Mouse (Mus musculus) kidney, embryonic 14.5 days (tissue): ENCODE data around the gene Pmm1. TPM values are rescaled to one million over a fixed set of nuclear protein-coding genes. Genes with fewer than 3 reads are reported as not detected.
"Not testable (repeated sequence)": the region's sequence is repeated elsewhere in the genome, so short reads cannot be mapped to it uniquely, and the experiment has no call there.

Source experiments
- ATAC-seq: fragments of 200-750 bp; cut with Nextera tagmentation; 2 replicates; pipeline ENCODE4 v1.8.0; 2017; ENCODE audit warnings: moderate number of reproducible peaks, mild to moderate bottlenecking, moderate TSS enrichment, moderate library complexity; ENCODE audit not compliant: low FRiP score, low TSS enrichment
- H3K27ac ChIP-seq: fragments of 300-500 bp; sonication (generic); 2 replicates; pipeline ENCODE4 v1.5.1; 2014; ENCODE audit warnings: low read depth, mild to moderate bottlenecking, low read length, moderate library complexity, mixed read lengths
- H3K27me3 ChIP-seq: fragments of 300-500 bp; sonication (generic); 2 replicates; pipeline ENCODE4 v1.6.1; 2014; ENCODE audit warnings: mild to moderate bottlenecking, low read length; ENCODE audit not compliant: control insufficient read depth, insufficient read depth
- H3K36me3 ChIP-seq: fragments of 300-500 bp; sonication (generic); 2 replicates; pipeline ENCODE4 v1.6.1; 2014; ENCODE audit warnings: low read length, mixed read lengths; ENCODE audit not compliant: control insufficient read depth, insufficient read depth
- H3K4me1 ChIP-seq: fragments of 300-500 bp; sonication (generic); 2 replicates; pipeline ENCODE4 v1.6.1; 2014; ENCODE audit warnings: low read length, mixed read lengths; ENCODE audit not compliant: control insufficient read depth, insufficient read depth
- H3K4me2 ChIP-seq: fragments of 300-500 bp; sonication (generic); replicated peaks from 2 replicates; pipeline ENCODE4 v1.6.1; 2014; ENCODE audit warnings: low read depth, mild to moderate bottlenecking, low read length
- H3K4me3 ChIP-seq: fragments of 300-500 bp; sonication (generic); 2 replicates; pipeline ENCODE4 v1.5.1; 2014; ENCODE audit warnings: mild to moderate bottlenecking, low read length
- H3K9ac ChIP-seq: fragments of 300-500 bp; sonication (generic); 2 replicates; pipeline ENCODE4 v1.6.1; 2014; ENCODE audit warnings: low read depth, mild to moderate bottlenecking, low read length, moderate library complexity
- H3K9me3 ChIP-seq: fragments of 300-500 bp; sonication (generic); 2 replicates; pipeline ENCODE4 v1.6.1; 2016; ENCODE audit warnings: low read length; ENCODE audit not compliant: control insufficient read depth
- WGBS: fragments of 180-500 bp; shearing (Covaris S2); extraction: QIAGEN DNeasy Blood & Tissue Kit; methylation state at CpG from one replicate; pipeline ENCODE4 v1.1.7; 2014; 5-methylcytosine and 5-hydroxymethylcytosine counted together
- polyA plus RNA-seq: library from polyadenylated mRNA; unstranded; fragments of >200 nt; fragmentation: Nextera tagmentation; extraction: Ambion mirVana; gene quantifications from 2 replicates; pipeline ENCODE4 v1.2.1, GENCODE M21; 2014

Pmm1 gene
- polyA plus RNA-seq, 1 experiment from 2014 or later = 28.3 TPM

- 95% methylated on average over 23 of the region's 23 CpGs for WGBS
- no peak for ATAC-seq
- H3K9ac ChIP-seq = no peak within 1 kb of the TSS
- H3K36me3 ChIP-seq = no peaks in the 10 kb centered on the region
- H3K4me2 ChIP-seq = no peak within 1 kb of the TSS
- H3K4me1 ChIP-seq = no peaks in the 10 kb centered on the region
- no peak within 1 kb of the TSS for H3K4me3 ChIP-seq
- H3K9me3 ChIP-seq = no peaks in the 10 kb centered on the region
- no peak within 1 kb of the TSS for H3K27ac ChIP-seq
- no peaks in the 10 kb centered on the region for H3K27me3 ChIP-seq
These were observed 19.6 kb upstream of the Pmm1 start, which contains the start of gene 1700029P11Rik for GRCm38 (mm10) chr15:81980321-81980720. TSS of gene 1700029P11Rik (plus strand) at chr15:81980540.

- not testable (repeated sequence) for H3K4me3 ChIP-seq, ATAC-seq, H3K9ac ChIP-seq, H3K4me2 ChIP-seq, H3K27me3 ChIP-seq, H3K4me1 ChIP-seq, H3K9me3 ChIP-seq, H3K27ac ChIP-seq, H3K36me3 ChIP-seq
- 95% methylated on average over 8 of the region's 8 CpGs for WGBS
These were observed 14.4 kb upstream of the Pmm1 start for GRCm38 (mm10) chr15:81975156-81975555.

DNA sequence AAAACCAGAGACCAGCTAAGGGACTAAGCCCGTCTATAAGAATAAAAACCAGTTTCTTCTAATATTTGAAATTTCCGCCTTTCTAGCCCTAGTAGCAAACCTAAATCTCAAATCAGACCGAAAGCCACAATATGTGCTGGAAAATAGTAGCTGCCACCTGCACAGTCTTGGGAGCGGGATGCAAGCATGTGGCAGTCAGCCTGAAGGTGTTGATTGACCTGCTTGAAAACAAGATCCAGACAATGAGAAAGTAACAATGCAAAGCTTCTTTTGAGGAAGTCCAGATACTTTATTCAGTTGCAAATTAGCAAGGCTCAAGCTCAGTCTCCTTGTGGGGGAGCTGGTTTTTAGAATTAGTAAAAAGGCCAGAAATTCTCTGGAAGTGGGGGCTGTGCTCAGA lies 9.8 kb upstream of the Pmm1 start:
- H3K4me2 ChIP-seq, H3K4me3 ChIP-seq, H3K9me3 ChIP-seq, H3K27ac ChIP-seq, H3K9ac ChIP-seq, H3K27me3 ChIP-seq, H3K4me1 ChIP-seq, ATAC-seq, H3K36me3 ChIP-seq: not testable (repeated sequence)
- 92% methylated on average over 4 of the region's 4 CpGs for WGBS

GRCm38 (mm10) chr15:81969635-81970034 lies 8.9 kb upstream of the Pmm1 start:
- WGBS = 75% methylated on average over 6 of the region's 6 CpGs
- not testable (repeated sequence) for H3K4me2 ChIP-seq, H3K4me1 ChIP-seq, H3K27ac ChIP-seq, H3K9me3 ChIP-seq, H3K4me3 ChIP-seq, ATAC-seq, H3K27me3 ChIP-seq, H3K9ac ChIP-seq, H3K36me3 ChIP-seq

DNA sequence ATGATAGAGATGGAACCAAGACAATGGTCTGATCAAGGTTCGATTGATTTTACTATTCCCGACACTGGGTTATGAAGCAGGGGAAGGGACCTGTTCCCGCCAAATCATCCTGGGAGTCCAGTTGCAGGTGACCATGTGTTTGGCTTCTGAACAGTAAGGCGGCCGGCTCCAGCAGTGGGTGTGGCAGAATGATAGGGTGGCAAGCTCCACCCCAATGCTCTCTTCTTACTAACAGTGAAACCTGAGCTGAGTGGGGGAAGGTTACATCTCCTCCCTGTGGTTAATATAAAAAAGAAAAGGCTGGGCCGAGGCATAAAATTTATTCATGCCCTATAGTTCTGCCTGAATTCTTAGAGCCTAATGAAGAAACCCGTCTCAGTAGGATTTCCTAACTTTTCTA lies 8.4 kb upstream of the Pmm1 start:
- ATAC-seq = no peak
- Histone ChIP-seq H3K4me3 (no peak overlapping the region), H3K9me3 (peaks cover 8% of the 10 kb centered on the region), H3K4me1 (no peaks in the 10 kb centered on the region), H3K27ac (no peak overlapping the region), H3K9ac (no peak overlapping the region), H3K27me3 (no peaks in the 10 kb centered on the region), H3K4me2 (no peak overlapping the region), H3K36me3 (no peaks in the 10 kb centered on the region)
- 52% methylated on average over 7 of the region's 7 CpGs for WGBS

DNA sequence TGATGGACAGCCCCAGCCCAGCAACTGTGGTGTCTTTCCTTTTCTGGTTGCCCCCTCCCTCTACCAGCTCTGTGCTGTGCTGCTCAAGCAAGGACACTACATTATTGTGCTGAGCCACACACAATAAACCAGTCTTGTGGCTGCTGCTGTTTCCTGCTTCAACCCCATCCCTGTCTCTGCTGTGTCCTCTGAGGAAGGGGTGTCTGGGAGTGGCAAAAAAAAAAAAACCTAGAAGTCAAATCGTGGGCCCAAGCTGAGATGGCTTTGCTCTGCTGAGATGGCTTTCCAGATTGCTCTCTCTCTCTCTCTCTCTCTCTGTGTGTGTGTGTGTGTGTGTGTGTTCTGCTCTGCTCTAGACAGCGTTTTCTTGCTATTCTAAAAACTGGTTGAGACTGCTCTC lies 7.7 kb upstream of the Pmm1 start:
- WGBS = 48% methylated on average over 2 of the region's 2 CpGs
- ATAC-seq = no peak
- Histone ChIP-seq H3K4me2 (no peak overlapping the region), H3K9me3 (peaks cover 8% of the 10 kb centered on the region), H3K27ac (no peak overlapping the region), H3K4me1 (no peaks in the 10 kb centered on the region), H3K9ac (no peak overlapping the region), H3K36me3 (no peaks in the 10 kb centered on the region), H3K4me3 (no peak overlapping the region), H3K27me3 (no peaks in the 10 kb centered on the region)

GRCm38 (mm10) chr15:81967821-81968220 lies 7.1 kb upstream of the Pmm1 start:
- H3K4me2 ChIP-seq = no peak overlapping the region
- H3K4me3 ChIP-seq = no peak overlapping the region
- no peak overlapping the region for H3K27ac ChIP-seq
- 86% methylated on average over 5 of the region's 5 CpGs for WGBS
- H3K36me3 ChIP-seq = no peaks in the 10 kb centered on the region
- H3K27me3 ChIP-seq = no peaks in the 10 kb centered on the region
- no peak for ATAC-seq
- peaks cover 5% of the 10 kb centered on the region for H3K9me3 ChIP-seq
- H3K4me1 ChIP-seq = no peaks in the 10 kb centered on the region
- H3K9ac ChIP-seq = no peak overlapping the region

DNA sequence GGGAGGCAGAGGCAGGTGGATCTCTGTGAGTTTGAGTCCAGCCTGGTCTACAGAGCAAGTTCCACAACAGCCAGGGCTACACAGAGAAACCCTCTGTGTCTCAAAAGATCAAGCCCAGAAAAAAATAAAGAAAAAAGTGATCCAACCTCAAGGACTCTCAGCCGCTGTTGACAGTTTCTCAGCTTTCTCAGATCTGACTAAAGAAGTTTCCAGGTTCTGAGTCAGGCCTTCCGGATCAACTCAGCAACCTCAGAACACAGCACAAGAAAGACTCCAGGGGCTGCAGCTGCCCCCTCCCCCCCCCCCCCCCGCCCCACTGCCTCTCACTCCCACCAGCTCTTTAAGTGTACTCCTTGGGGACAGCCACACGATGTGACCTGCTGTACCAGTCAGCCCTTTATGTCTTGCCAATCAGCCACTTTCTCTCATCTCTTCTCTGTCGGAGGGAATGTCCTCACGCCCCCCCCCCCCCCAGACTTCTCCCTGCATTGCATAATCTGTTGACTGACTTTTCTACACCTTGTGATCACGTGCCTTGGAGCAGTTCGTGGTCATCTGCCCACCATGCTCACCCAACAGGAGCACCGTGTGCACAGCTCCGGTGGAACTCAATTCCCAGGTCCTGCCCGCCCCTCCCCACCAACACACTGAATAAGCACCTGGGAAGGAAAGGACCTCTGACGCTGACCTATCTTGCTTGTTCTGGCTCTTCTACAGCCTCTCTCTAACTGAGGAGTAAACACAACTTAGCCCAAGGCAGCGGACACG lies 5.5 kb upstream of the Pmm1 start:
- no peaks in the 10 kb centered on the region for H3K4me1 ChIP-seq
- no peaks in the 10 kb centered on the region for H3K9me3 ChIP-seq
- ATAC-seq = no peak; the same call in 1 of the 2 replicates
- WGBS = 80% methylated on average over 13 of the region's 14 CpGs
- H3K4me3 ChIP-seq = no peak overlapping the region
- no peak overlapping the region for H3K9ac ChIP-seq
- no peak overlapping the region for H3K27ac ChIP-seq
- H3K27me3 ChIP-seq = no peaks in the 10 kb centered on the region
- no peak overlapping the region for H3K4me2 ChIP-seq
- H3K36me3 ChIP-seq = no peaks in the 10 kb centered on the region

DNA sequence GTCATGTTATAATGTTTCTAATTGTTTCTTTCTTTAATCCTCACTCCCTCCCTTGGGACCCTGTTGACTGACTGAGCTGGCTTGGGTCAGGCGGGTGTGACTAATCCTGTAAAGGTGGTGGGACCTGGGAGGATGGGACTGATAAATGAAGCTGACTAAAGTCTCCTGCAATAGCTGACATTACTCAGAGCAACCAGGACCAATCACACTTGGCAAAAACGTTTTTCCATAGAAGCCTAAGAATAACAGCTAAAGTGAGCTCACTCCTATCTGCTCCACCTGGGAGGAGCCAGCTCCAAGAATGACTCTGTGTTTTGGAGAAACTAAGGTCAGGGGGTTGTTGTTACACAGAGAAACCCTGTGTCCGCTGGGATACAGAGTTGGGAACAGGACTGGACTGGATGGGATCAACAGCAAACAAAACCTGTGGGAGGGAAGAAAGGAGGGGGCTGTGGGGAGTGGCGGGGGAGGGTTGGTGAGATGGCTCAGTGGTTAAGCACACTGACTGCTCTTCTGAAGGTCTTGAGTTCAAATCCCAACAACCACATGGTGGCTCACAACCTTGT lies 4.3 kb upstream of the Pmm1 start:
- Histone ChIP-seq H3K4me1 (no peaks in the 10 kb centered on the region), H3K27me3 (no peaks in the 10 kb centered on the region), H3K4me3 (no peak overlapping the region), H3K9ac (no peak overlapping the region), H3K4me2 (no peak overlapping the region), H3K27ac (no peak overlapping the region), H3K36me3 (no peaks in the 10 kb centered on the region), H3K9me3 (no peaks in the 10 kb centered on the region)
- 75% methylated on average over 4 of the region's 4 CpGs for WGBS
- no peak for ATAC-seq
